Mouse (Mus musculus) central nervous system, embryonic 18 days (tissue): ENCODE data around the gene Smpd1. TPM values are rescaled to one million over a fixed set of nuclear protein-coding genes. Genes with fewer than 3 reads are reported as not detected.

Source experiments
- polyA plus RNA-seq: library from polyadenylated mRNA; depleted of rRNA; stranded (reverse); fragments of >200 nt; gene quantifications from 2 replicates; pipeline ENCODE4 v1.2.3, GENCODE M21; 2012; rRNA removed

The Smpd1 gene
- polyA plus RNA-seq = 51.4 and 52.2 TPM in 2 replicates

GRCm38 (mm10) chr7:105554212-105554942 is at the start of gene Smpd1:
Smpd1 (plus strand) TSS chr7:105554360.

DNA sequence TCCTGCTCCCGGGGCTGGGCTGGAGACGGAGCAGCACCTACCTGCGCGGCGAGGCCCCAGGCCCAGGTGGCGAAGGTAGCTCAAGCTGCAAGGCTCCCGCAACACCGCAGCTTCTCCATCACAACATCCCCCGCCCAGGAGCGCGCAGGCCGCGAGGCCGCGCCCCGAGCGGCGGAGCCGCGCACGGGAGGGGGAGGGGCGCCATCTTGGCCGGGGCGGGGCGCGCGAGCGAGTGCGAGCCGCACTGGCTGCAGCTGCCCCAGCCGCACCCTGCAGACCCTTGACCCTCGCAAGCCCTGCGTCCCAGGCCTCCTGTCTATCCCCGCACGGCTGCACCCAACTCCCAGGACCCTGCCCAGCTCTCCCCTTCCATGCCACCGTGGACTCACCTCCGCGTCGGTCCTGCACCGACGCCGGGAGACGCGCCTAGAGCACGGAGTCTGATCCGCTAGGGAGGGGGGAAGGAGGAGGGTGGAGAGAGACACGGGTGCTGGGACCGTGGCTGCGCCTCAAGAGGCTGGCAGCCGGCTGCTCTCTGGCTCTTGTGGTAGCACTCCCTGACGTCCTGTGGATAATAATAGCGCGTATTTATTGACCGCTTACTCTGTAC is 27.0 kb downstream of the Smpd1 start, which contains the start of gene Apbb1:
Apbb1 (minus strand) TSS at position 560 of the 610 bp plus-strand sequence.

Other genes starting within 250 kb of the Smpd1 start
- gene Olfr689, start 243.2 kb upstream of the Smpd1 start, polyA plus RNA-seq = not detected in 2 replicates
- gene Olfr690, start 220.3 kb upstream of the Smpd1 start, polyA plus RNA-seq = 0.12 and 0.43 TPM in 2 replicates
- gene Olfr691, start 212.1 kb upstream of the Smpd1 start, polyA plus RNA-seq = 0.21 and 0.24 TPM in 2 replicates
- not detected in 2 replicates for gene Olfr692, start 186.1 kb upstream of the Smpd1 start, polyA plus RNA-seq
- gene Gm5901, start 179.3 kb upstream of the Smpd1 start, polyA plus RNA-seq = not detected in 2 replicates
- gene Fam160a2, start 154.3 kb upstream of the Smpd1 start, polyA plus RNA-seq = 35.4 and 37.7 TPM in 2 replicates
- 0.27 and 0.32 TPM in 2 replicates for gene Cnga4, start 149.8 kb upstream of the Smpd1 start, polyA plus RNA-seq
- 6.2 and 6.7 TPM in 2 replicates for gene Cckbr, start 128.6 kb upstream of the Smpd1 start, polyA plus RNA-seq
- 26.2 and 30.2 TPM in 2 replicates for gene Cavin3, start 72.1 kb upstream of the Smpd1 start, polyA plus RNA-seq
- gene Apbb1, start 27.3 kb downstream of the Smpd1 start, polyA plus RNA-seq = 318 and 323 TPM in 2 replicates
- 0.28 and 0.64 TPM in 2 replicates for gene Hpx, start 45.8 kb downstream of the Smpd1 start, polyA plus RNA-seq
- gene Trim3, start 79.2 kb downstream of the Smpd1 start, polyA plus RNA-seq = 138 and 139 TPM in 2 replicates
- 103 and 104 TPM in 2 replicates for gene Timm10b, start 85.7 kb downstream of the Smpd1 start, polyA plus RNA-seq
- 114 and 120 TPM in 2 replicates for gene Arfip2, start 86.1 kb downstream of the Smpd1 start, polyA plus RNA-seq
- gene Gm45799, start 86.2 kb downstream of the Smpd1 start, polyA plus RNA-seq = 75.4 and 96.5 TPM in 2 replicates
- gene Dnhd1, start 96.5 kb downstream of the Smpd1 start, polyA plus RNA-seq = 6.2 and 7.3 TPM in 2 replicates
- 198 and 212 TPM in 2 replicates for gene Ilk, start 182.2 kb downstream of the Smpd1 start, polyA plus RNA-seq
- 13.4 and 15.1 TPM in 2 replicates for gene Rrp8, start 183.0 kb downstream of the Smpd1 start, polyA plus RNA-seq
- 187 and 199 TPM in 2 replicates for gene Taf10, start 190.0 kb downstream of the Smpd1 start, polyA plus RNA-seq
- gene Tpp1, start 197.9 kb downstream of the Smpd1 start, polyA plus RNA-seq = 33.3 and 34.8 TPM in 2 replicates
- 39.6 and 47.9 TPM in 2 replicates for gene Dchs1, start 233.3 kb downstream of the Smpd1 start, polyA plus RNA-seq